Mouse (Mus musculus): ENCODE measurements around the gene Kif9. TPM values are rescaled to one million over a fixed set of nuclear protein-coding genes. Genes with fewer than 3 reads are reported as not detected.

Kif9 gene
- polyA plus RNA-seq, 1 experiment from 2014 or later = 1.7 TPM

Other genes with a start within 250 kb of the Kif9 start
- gene Cspg5, start 233.2 kb upstream of the Kif9 start, polyA plus RNA-seq (2015; fragmentation: Nextera tagmentation; extraction: Ambion mirVana) = 29.4 and 35.0 TPM in 2 replicates
- 35.5 and 40.7 TPM in 2 replicates for gene Elp6, start 171.8 kb upstream of the Kif9 start, polyA plus RNA-seq (2015; fragmentation: Nextera tagmentation; extraction: Ambion mirVana)
- 34.8 and 41.9 TPM in 2 replicates for gene Scap, start 143.7 kb upstream of the Kif9 start, polyA plus RNA-seq (2015; fragmentation: Nextera tagmentation; extraction: Ambion mirVana)
- 18.7 and 20.1 TPM in 2 replicates for gene Ptpn23, start 68.7 kb upstream of the Kif9 start, polyA plus RNA-seq (2015; fragmentation: Nextera tagmentation; extraction: Ambion mirVana)
- 0.22 and 0.96 TPM in 2 replicates for gene Ngp, start 57.2 kb upstream of the Kif9 start, polyA plus RNA-seq (2015; fragmentation: Nextera tagmentation; extraction: Ambion mirVana)
- 8.2 and 9.6 TPM in 2 replicates for gene Klhl18, start 264 bp upstream of the Kif9 start, polyA plus RNA-seq (2015; fragmentation: Nextera tagmentation; extraction: Ambion mirVana)
- gene Setd2, start 55.6 kb downstream of the Kif9 start, polyA plus RNA-seq (2015; fragmentation: Nextera tagmentation; extraction: Ambion mirVana) = 39.7 and 41.8 TPM in 2 replicates
- gene Nradd, start 147.5 kb downstream of the Kif9 start, polyA plus RNA-seq (2015; fragmentation: Nextera tagmentation; extraction: Ambion mirVana) = 30.0 and 31.5 TPM in 2 replicates
- 2.1 and 2.2 TPM in 2 replicates for gene Nbeal2, start 177.2 kb downstream of the Kif9 start, polyA plus RNA-seq (2015; fragmentation: Nextera tagmentation; extraction: Ambion mirVana)
- gene Ccdc12, start 179.5 kb downstream of the Kif9 start, polyA plus RNA-seq (2015; fragmentation: Nextera tagmentation; extraction: Ambion mirVana) = 146 and 152 TPM in 2 replicates